Mouse (Mus musculus) kidney, adult 10 weeks (tissue): ENCODE measurements around the gene Rpp14. TPM values are rescaled to one million over a fixed set of nuclear protein-coding genes. Genes with fewer than 3 reads are reported as not detected.

Experiments
- polyA plus RNA-seq: library from polyadenylated mRNA; stranded (reverse); fragments of 350-450 nt; fragmentation: Illumina TruSeq; extraction: RNeasy Lipid Tissue Mini Kit (QIAGEN cat#74804); gene quantifications from one replicate; pipeline ENCODE4 v1.2.3, GENCODE M21; 2014; ENCODE audit warnings: low read depth, low replicate concordance

Gene Rpp14
- polyA plus RNA-seq: 44.4 TPM

GRCm38 (mm10) chr14:8080165-8080679, at the start of gene Rpp14:
Gene Rpp14, plus strand, starts transcription at chr14:8080367.

GRCm38 (mm10) chr14:8097978-8098686, 18.0 kb downstream of the Rpp14 start, which contains the start of gene Pxk:
Gene Pxk, plus strand, starts transcription at chr14:8098211.

Other genes with a start within 250 kb of the Rpp14 start
- not detected for gene Gm45521, start 123.1 kb upstream of the Rpp14 start, polyA plus RNA-seq
- not detected for gene Dnase1l3, start 85.8 kb upstream of the Rpp14 start, polyA plus RNA-seq
- 15.3 TPM for gene Abhd6, start 77.5 kb upstream of the Rpp14 start, polyA plus RNA-seq
- gene Pxk, start 17.8 kb downstream of the Rpp14 start, polyA plus RNA-seq: 51.1 TPM
- 353 TPM for gene Pdhb, start 92.7 kb downstream of the Rpp14 start, polyA plus RNA-seq
- gene Kctd6, start 133.8 kb downstream of the Rpp14 start, polyA plus RNA-seq: 42.9 TPM
- gene Acox2, start 179.0 kb downstream of the Rpp14 start, polyA plus RNA-seq: 61.4 TPM
- gene Fam107a, start 237.7 kb downstream of the Rpp14 start, polyA plus RNA-seq: 153 TPM